Mouse (Mus musculus) thymus, postnatal 14 days (tissue): ENCODE measurements around the gene Vmn2r61.

Experiments used
- DNase-seq: peaks from one replicate; pipeline ENCODE4 v3.0.0; 2021

The Vmn2r61 gene

GRCm38 (mm10) chr7:42259753-42260152 is at the start of gene Vmn2r61:
Vmn2r61 (plus strand) TSS chr7:42260053.
- DNase-seq, result no peak
